Mouse (Mus musculus) hindbrain, embryonic 16.5 days (tissue): ENCODE data around the gene Aff3. TPM values are rescaled to one million over a fixed set of nuclear protein-coding genes. Genes with fewer than 3 reads are reported as not detected.

Experiments
- ATAC-seq: fragments of 200-750 bp; cut with Nextera tagmentation; 2 replicates; pipeline ENCODE4 v1.8.0; 2017; ENCODE audit warnings: moderate TSS enrichment, moderate library complexity
- H3K27ac ChIP-seq: fragments of 300-500 bp; sonication (generic); 2 replicates; pipeline ENCODE4 v1.5.1; 2014; ENCODE audit warnings: low read depth, mild to moderate bottlenecking, control low read depth, low read length, moderate library complexity
- H3K27me3 ChIP-seq: fragments of 300-500 bp; sonication (generic); replicated peaks from 2 replicates; pipeline ENCODE4 v1.6.1; 2014; ENCODE audit warnings: low read length; ENCODE audit not compliant: control insufficient read depth, insufficient read depth
- H3K36me3 ChIP-seq: fragments of 300-500 bp; sonication (generic); 2 replicates; pipeline ENCODE4 v1.6.1; 2014; ENCODE audit warnings: mild to moderate bottlenecking, low read length, moderate library complexity, mixed read lengths; ENCODE audit not compliant: control insufficient read depth, insufficient read depth
- H3K4me1 ChIP-seq: fragments of 300-500 bp; sonication (generic); 2 replicates; pipeline ENCODE4 v1.6.1; 2014; ENCODE audit warnings: low read depth, low read length; ENCODE audit not compliant: control insufficient read depth, insufficient read depth
- H3K4me2 ChIP-seq: fragments of 300-500 bp; sonication (generic); 2 replicates; pipeline ENCODE4 v1.6.1; 2014; ENCODE audit warnings: mild to moderate bottlenecking, low read length, control low read depth, moderate library complexity
- H3K4me3 ChIP-seq: fragments of 300-500 bp; sonication (generic); 2 replicates; pipeline ENCODE4 v1.5.1; 2014; ENCODE audit warnings: mild to moderate bottlenecking, low read length, control low read depth, moderate library complexity
- H3K9ac ChIP-seq: fragments of 300-500 bp; sonication (generic); 2 replicates; pipeline ENCODE4 v1.6.1; 2014; ENCODE audit warnings: low read depth, mild to moderate bottlenecking, control low read depth, low read length, moderate library complexity
- H3K9me3 ChIP-seq: fragments of 300-500 bp; sonication (generic); 2 replicates; pipeline ENCODE4 v1.6.1; 2014; ENCODE audit warnings: mild to moderate bottlenecking, low read length, moderate library complexity; ENCODE audit not compliant: control insufficient read depth
- WGBS: fragments of 180-500 bp; shearing (Covaris S2); extraction: QIAGEN DNeasy Blood & Tissue Kit; methylation state at CpG from one replicate; pipeline ENCODE4 v1.1.7; 2014; 5-methylcytosine and 5-hydroxymethylcytosine counted together
- polyA plus RNA-seq: library from polyadenylated mRNA; unstranded; fragments of >200 nt; fragmentation: Nextera tagmentation; extraction: Ambion mirVana; gene quantifications from 2 replicates; pipeline ENCODE4 v1.2.1, GENCODE M21; 2015

The Aff3 gene
- polyA plus RNA-seq, 1 experiment from 2014 or later = 8.4 TPM

GRCm38 (mm10) chr1:38289891-38290290, 374.9 kb downstream of the Aff3 start:
- 90% methylated on average over 5 of the region's 5 CpGs for WGBS
- Histone ChIP-seq H3K9me3 (no peaks in the 10 kb centered on the region), H3K27ac (no peak overlapping the region), H3K4me2 (no peak overlapping the region), H3K9ac (no peak overlapping the region), H3K36me3 (no peaks in the 10 kb centered on the region), H3K4me3 (no peak overlapping the region), H3K27me3 (no peaks in the 10 kb centered on the region), H3K4me1 (peaks cover 4% of the 10 kb centered on the region; the same call in 1 of the 2 replicates)
- ATAC-seq = no peak

DNA sequence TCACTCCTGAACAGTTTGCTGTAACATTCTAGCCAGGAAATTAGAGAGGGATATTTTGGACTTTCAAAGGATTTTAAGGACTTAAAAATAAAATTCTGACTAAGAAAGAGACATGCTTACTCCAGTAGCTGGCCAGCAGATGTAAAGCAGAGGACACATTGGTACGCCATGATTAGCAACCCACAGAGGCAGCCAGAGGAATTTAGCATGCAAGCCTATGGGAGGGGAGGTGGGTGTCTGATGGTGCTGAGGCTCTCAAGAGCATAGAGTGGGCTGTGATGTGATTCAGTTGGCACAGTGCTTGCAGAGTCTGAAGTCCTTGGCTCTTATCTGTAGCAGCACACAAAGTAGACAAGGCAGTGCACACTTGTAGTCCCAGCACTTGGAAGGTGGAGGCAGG, 376.0 kb downstream of the Aff3 start:
- peaks cover 4% of the 10 kb centered on the region; the same call in 1 of the 2 replicates for H3K4me1 ChIP-seq
- no peak overlapping the region for H3K4me3 ChIP-seq
- H3K9me3 ChIP-seq = no peaks in the 10 kb centered on the region
- ATAC-seq = no peak
- no peaks in the 10 kb centered on the region for H3K27me3 ChIP-seq
- no peak overlapping the region for H3K27ac ChIP-seq
- H3K36me3 ChIP-seq = no peaks in the 10 kb centered on the region
- no peak overlapping the region for H3K9ac ChIP-seq
- WGBS = 86% methylated on average over 1 of the region's 1 CpGs
- no peak overlapping the region for H3K4me2 ChIP-seq

- H3K4me2 ChIP-seq = no peak overlapping the region
- no peak for ATAC-seq
- no peaks in the 10 kb centered on the region for H3K4me1 ChIP-seq
- H3K9ac ChIP-seq = no peak overlapping the region
- H3K4me3 ChIP-seq = no peak overlapping the region
- no peaks in the 10 kb centered on the region for H3K9me3 ChIP-seq
- no peaks in the 10 kb centered on the region for H3K36me3 ChIP-seq
- H3K27me3 ChIP-seq = no peaks in the 10 kb centered on the region
- H3K27ac ChIP-seq = no peak overlapping the region
- 90% methylated on average over 1 of the region's 1 CpGs for WGBS
Observed at GRCm38 (mm10) chr1:38286551-38286950, 378.2 kb downstream of the Aff3 start.

DNA sequence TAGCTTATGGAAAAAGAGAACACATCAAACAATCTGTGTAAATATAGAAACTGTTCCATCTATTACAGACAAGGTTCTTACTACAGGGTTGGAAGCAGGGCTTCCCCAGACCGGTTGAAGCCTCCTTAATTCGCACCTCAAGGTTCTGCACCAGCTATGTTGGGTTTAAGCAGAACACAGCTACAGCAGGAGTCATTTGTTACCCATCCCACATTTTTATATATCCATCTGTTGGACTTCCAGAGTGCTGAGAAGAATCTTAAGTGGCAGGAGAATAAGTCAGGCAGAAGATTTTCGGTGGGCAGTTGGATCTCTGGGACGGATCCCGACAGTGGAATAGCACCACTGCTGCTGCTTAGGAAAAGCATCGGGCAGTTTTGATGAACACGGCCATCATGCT, 384.2 kb downstream of the Aff3 start:
- Histone ChIP-seq H3K9ac (no peak overlapping the region), H3K27me3 (no peaks in the 10 kb centered on the region), H3K27ac (no peak overlapping the region), H3K4me3 (no peak overlapping the region), H3K4me2 (no peak overlapping the region), H3K4me1 (no peaks in the 10 kb centered on the region), H3K9me3 (no peaks in the 10 kb centered on the region), H3K36me3 (no peaks in the 10 kb centered on the region)
- WGBS = 94% methylated on average over 7 of the region's 7 CpGs
- no peak for ATAC-seq

GRCm38 (mm10) chr1:38271312-38271711, 393.4 kb downstream of the Aff3 start:
- H3K27me3 ChIP-seq = no peaks in the 10 kb centered on the region
- no peaks in the 10 kb centered on the region for H3K9me3 ChIP-seq
- no peak overlapping the region for H3K4me3 ChIP-seq
- H3K4me1 ChIP-seq = peaks cover 15% of the 10 kb centered on the region
- no peaks in the 10 kb centered on the region for H3K36me3 ChIP-seq
- no peak for ATAC-seq
- no peak overlapping the region for H3K9ac ChIP-seq
- WGBS = 93% methylated on average over 2 of the region's 2 CpGs
- no peak overlapping the region for H3K4me2 ChIP-seq
- no peak overlapping the region for H3K27ac ChIP-seq

GRCm38 (mm10) chr1:38268246-38269042, 396.3 kb downstream of the Aff3 start:
- Histone ChIP-seq H3K27me3 (no peaks in the 10 kb centered on the region), H3K9ac (no peak overlapping the region), H3K4me3 (no peak overlapping the region), H3K4me1 (peaks cover 20% of the 10 kb centered on the region), H3K36me3 (no peaks in the 10 kb centered on the region), H3K4me2 (no peak overlapping the region; the same call in 1 of the 2 replicates), H3K9me3 (no peaks in the 10 kb centered on the region; the same call in 1 of the 2 replicates), H3K27ac (peak overlapping the region; percentile 33)
- no peak for ATAC-seq
- whole genome bisulfite sequencing = 33% methylated on average over 20 of the region's 20 CpGs

GRCm38 (mm10) chr1:38263251-38263650, 401.5 kb downstream of the Aff3 start:
- Histone ChIP-seq H3K4me3 (no peak overlapping the region), H3K9me3 (no peaks in the 10 kb centered on the region; the same call in 1 of the 2 replicates), H3K27me3 (no peaks in the 10 kb centered on the region), H3K4me2 (0 out of 2 replicates have a peak overlapping the region, but pooled peaks have one; percentile 10), H3K36me3 (no peaks in the 10 kb centered on the region), H3K9ac (0 out of 2 replicates have a peak overlapping the region, but pooled peaks have one; percentile 8), H3K4me1 (peaks cover 29% of the 10 kb centered on the region), H3K27ac (0 out of 2 replicates have a peak overlapping the region, but pooled peaks have one; percentile 34)
- 26% methylated on average over 8 of the region's 8 CpGs for WGBS
- ATAC-seq = peak; percentile 79

- Histone ChIP-seq H3K9ac (peak overlapping the region; percentile 22; the same call in 1 of the 2 replicates), H3K4me3 (no peak overlapping the region), H3K27me3 (no peaks in the 10 kb centered on the region), H3K4me1 (peaks cover 24% of the 10 kb centered on the region), H3K4me2 (no peak overlapping the region), H3K36me3 (no peaks in the 10 kb centered on the region), H3K27ac (peak overlapping the region; percentile 48; the same call in 1 of the 2 replicates), H3K9me3 (no peaks in the 10 kb centered on the region; the same call in 1 of the 2 replicates)
- WGBS = 38% methylated on average over 11 of the region's 11 CpGs
- ATAC-seq = peak; percentile 68
Observed at GRCm38 (mm10) chr1:38262362-38263154, 402.2 kb downstream of the Aff3 start.

DNA sequence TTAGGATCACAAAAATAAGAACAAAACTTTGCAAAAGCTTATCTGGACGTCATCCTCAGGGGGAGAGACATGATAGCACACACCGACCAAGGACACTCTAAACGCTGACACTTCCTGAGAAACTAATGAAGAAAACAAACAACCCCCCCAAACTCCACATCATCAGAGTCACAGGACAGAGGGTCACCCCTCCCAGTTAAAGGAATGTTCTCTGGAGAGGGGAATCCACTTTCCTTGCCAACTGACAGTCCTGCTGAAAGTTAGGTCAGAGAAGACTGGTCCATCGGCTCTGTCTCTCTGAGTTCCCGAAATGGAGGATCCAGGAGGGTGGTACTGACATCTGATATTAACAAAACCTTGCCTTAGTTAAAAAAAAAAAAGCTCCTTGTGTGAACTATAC, 403.7 kb downstream of the Aff3 start:
- Histone ChIP-seq H3K9me3 (no peaks in the 10 kb centered on the region; the same call in 1 of the 2 replicates), H3K4me3 (no peak overlapping the region), H3K4me1 (peaks cover 21% of the 10 kb centered on the region), H3K27me3 (no peaks in the 10 kb centered on the region), H3K36me3 (no peaks in the 10 kb centered on the region), H3K4me2 (no peak overlapping the region), H3K27ac (no peak overlapping the region), H3K9ac (no peak overlapping the region)
- WGBS = 74% methylated on average over 5 of the region's 5 CpGs
- no peak for ATAC-seq
